Mouse (Mus musculus): ENCODE measurements around the gene Slc22a21. TPM values are rescaled to one million over a fixed set of nuclear protein-coding genes. Genes with fewer than 3 reads are reported as not detected.

Slc22a21 gene
- polyA plus RNA-seq, 1 experiment from 2014 or later = 2.7 TPM

DNA sequence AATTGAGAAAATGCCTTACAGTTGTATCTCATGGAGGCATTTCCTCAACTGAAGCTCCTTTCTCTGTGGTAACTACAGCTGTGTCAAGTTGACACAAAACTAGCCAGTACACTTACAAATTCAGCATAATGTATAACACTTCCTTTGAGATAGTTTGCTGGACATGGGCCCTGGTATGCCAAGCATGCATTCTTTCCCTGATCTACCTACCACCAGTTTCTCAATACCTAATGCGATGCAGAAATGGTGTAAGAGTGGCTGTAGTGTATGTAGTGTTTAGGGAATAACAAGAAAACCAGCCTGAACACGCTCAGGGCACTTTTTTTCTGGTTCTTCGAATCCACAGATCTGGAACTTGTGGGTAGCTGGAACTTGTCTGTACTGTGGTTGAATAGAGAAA lies 51.5 kb downstream of the Slc22a21 start:
- no peak for ATAC-seq (ENCODE audit: low FRiP score)
- WGBS = 78% methylated on average over 3 of the region's 3 CpGs

DNA sequence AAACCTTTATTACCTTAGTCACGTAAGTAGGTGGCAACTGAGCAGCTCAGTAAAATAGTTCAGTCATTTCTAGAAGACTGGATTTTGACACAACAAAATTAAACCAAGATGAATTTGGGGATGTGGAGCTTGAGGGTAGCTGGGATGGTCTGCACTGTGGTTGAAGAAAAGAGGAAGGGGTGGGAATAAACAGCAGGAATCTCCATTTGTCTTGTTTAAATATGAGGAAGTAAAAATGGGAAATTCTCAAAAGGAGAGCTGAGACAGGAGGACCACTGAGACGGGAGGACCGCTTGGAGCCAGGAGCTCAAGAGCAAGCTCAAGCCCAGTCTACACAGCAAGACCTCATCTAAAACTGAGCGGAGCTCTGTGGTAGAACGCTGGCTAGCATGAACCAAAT lies 53.8 kb downstream of the Slc22a21 start:
- Histone ChIP-seq H3K9ac (no peak overlapping the region), H3K4me3 (replicated peaks) (no peak overlapping the region), H3K27me3 (no peaks in the 10 kb centered on the region), H3K9me3 (0 out of 2 replicates have a peak, but pooled peaks cover 4% of the 10 kb centered on the region), H3K4me1 (no peaks in the 10 kb centered on the region), H3K36me3 (replicated peaks) (no peaks in the 10 kb centered on the region), H3K27ac (no peak overlapping the region), H3K4me2 (no peak overlapping the region)
- 97% methylated on average over 5 of the region's 5 CpGs for WGBS
- no peak for ATAC-seq (ENCODE audit: low FRiP score)

More for the DNA sequence above, 51.5 kb downstream of the Slc22a21 start:
- Histone ChIP-seq H3K4me1 (no peaks in the 10 kb centered on the region), H3K9me3 (0 out of 2 replicates have a peak, but pooled peaks cover 4% of the 10 kb centered on the region), H3K4me2 (no peak overlapping the region), H3K36me3 (replicated peaks) (no peaks in the 10 kb centered on the region), H3K27ac (no peak overlapping the region), H3K9ac (no peak overlapping the region), H3K27me3 (no peaks in the 10 kb centered on the region), H3K4me3 (replicated peaks) (no peak overlapping the region)

DNA sequence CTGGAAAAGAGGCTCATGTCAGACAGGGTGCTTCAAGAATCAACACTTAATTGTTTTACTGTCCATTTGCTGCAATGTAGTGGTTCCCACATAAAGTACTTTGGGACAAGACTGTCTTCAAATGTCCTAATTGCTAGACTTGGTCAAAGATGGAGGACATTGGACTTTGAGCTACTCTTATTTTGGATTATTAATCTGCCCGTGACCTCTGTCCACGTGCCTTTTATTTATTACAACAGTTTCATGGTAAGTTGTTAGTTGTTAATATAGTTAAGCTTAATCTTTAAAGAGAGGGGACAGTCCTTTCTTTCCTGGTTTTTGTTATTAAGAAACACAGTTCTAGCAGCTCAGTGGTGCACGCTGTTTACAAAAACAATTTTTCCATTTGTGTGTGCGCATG lies 61.3 kb downstream of the Slc22a21 start:
- H3K9me3 ChIP-seq = no peaks in the 10 kb centered on the region
- H3K9ac ChIP-seq = no peak overlapping the region
- H3K36me3 ChIP-seq (replicated peaks) = no peaks in the 10 kb centered on the region
- no peak for ATAC-seq (ENCODE audit: low FRiP score)
- WGBS = 90% methylated on average over 4 of the region's 4 CpGs
- no peak overlapping the region for H3K4me2 ChIP-seq
- no peaks in the 10 kb centered on the region for H3K4me1 ChIP-seq
- H3K27ac ChIP-seq = no peak overlapping the region
- H3K27me3 ChIP-seq = no peaks in the 10 kb centered on the region
- no peak overlapping the region for H3K4me3 ChIP-seq (replicated peaks)

DNA sequence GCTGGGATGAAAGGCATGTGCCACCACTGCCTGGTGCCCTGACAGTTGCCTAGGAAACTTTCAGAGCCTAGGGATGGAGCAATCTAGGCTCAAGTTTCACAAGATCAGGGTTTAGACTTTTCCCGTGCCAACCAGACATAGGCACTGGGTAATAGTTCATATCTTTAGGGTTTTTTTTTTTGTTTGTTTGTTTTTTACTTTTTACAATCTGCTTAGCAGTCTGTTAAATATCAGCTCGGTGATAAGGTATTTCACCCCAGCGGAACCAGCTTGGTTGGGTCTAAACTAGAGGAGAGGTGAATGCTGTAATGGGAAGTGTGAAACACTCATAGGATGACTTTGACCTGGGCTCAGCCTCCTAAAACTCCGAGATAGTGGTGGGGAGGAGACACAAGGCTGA lies 69.1 kb downstream of the Slc22a21 start:
- no peak overlapping the region for H3K27ac ChIP-seq
- H3K9ac ChIP-seq = no peak overlapping the region
- no peaks in the 10 kb centered on the region for H3K27me3 ChIP-seq
- H3K4me2 ChIP-seq = no peak overlapping the region
- H3K36me3 ChIP-seq (replicated peaks) = no peaks in the 10 kb centered on the region
- no peaks in the 10 kb centered on the region for H3K9me3 ChIP-seq
- H3K4me3 ChIP-seq (replicated peaks) = no peak overlapping the region
- no peaks in the 10 kb centered on the region for H3K4me1 ChIP-seq
- ATAC-seq (ENCODE audit: low FRiP score) = no peak
- WGBS = 86% methylated on average over 4 of the region's 4 CpGs

DNA sequence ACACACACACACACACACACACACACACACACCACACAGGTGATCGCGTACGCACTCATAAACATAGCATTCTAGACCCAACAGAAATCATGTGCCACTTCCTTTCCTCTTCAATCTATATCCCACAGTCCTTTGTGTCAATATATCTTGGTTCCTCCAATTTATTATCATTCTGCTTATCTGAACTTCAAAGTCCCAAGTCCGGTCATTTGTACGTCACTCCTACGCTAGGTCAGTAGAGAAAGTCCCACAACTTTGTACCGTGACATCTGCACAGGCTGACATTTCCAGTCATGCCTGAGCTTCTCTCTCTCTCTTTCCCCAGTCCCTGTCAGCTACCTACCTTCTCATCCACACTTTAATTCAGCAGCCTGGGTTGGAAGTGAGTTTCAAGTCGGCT lies 71.4 kb downstream of the Slc22a21 start:
- H3K36me3 ChIP-seq (replicated peaks) = no peaks in the 10 kb centered on the region
- no peak overlapping the region for H3K4me3 ChIP-seq (replicated peaks)
- no peak overlapping the region for H3K4me2 ChIP-seq
- no peak overlapping the region for H3K27ac ChIP-seq
- no peak for ATAC-seq (ENCODE audit: low FRiP score)
- no peaks in the 10 kb centered on the region for H3K9me3 ChIP-seq
- H3K4me1 ChIP-seq = no peaks in the 10 kb centered on the region
- H3K9ac ChIP-seq = no peak overlapping the region
- H3K27me3 ChIP-seq = no peaks in the 10 kb centered on the region
- WGBS = 94% methylated on average over 8 of the region's 8 CpGs

DNA sequence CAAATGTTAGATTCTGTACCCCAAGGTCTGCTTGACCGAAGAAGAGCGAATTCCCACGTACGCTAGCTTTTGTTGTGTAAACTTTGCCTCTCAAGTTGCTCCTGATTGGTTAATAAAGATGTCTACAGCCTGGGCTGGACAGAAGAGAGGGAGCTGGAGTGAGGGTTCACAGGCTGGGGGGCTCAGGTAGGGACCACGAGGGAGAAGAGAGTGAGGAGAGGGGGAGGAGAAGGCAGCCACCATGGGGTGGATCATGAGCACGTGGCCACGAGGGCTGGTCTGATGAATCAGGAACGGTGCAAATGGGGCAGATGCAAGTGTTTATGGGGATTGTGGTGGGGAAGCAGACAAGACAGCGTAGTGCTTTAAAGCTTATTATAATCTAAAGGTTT lies 75.6 kb downstream of the Slc22a21 start:
- no peak for ATAC-seq (ENCODE audit: low FRiP score)
- 84% methylated on average over 9 of the region's 9 CpGs for WGBS
- H3K36me3 ChIP-seq (replicated peaks) = no peaks in the 10 kb centered on the region
- no peak overlapping the region for H3K9ac ChIP-seq
- no peaks in the 10 kb centered on the region for H3K27me3 ChIP-seq
- no peak overlapping the region for H3K4me3 ChIP-seq (replicated peaks)
- no peak overlapping the region for H3K4me2 ChIP-seq
- H3K27ac ChIP-seq = no peak overlapping the region
- H3K9me3 ChIP-seq = no peaks in the 10 kb centered on the region
- H3K4me1 ChIP-seq = no peaks in the 10 kb centered on the region

DNA sequence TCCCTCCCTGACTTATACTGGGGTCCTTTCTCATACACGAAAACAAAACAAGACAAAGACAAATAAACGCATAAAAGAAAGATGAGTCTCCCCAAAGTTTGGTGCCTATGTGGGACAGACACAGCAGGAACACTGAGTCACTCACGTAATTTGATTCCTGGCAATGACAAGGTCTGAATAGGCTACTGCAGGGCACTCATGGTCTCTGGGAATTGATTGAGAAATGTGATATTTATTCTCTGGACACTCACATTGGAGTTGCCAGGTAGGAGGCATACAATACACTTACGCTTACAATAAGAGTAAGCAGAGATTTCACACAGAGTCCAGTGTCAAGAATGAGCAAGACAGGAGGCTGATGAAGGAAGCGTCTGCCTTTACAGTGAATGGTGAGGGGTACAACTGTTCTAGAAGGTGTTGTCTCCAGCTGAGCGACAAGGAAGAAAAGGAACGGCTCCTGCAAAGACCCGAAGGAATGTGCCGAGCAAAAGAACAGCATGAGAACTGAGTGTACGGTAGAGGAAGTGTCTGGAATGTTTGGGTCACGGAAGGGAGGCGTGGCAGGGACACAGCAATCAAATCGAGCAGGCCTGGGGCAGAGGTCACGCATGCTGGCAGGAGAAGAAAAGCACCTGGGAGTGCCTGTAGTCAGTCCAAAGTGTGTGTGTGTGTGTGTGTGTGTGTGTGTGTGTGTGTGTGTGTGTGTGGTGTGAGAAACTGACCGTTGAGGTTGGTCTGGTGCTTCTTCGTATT lies 76.2 kb downstream of the Slc22a21 start:
- WGBS = 57% methylated on average over 16 of the region's 16 CpGs
- Histone ChIP-seq H3K4me1 (no peaks in the 10 kb centered on the region), H3K9ac (no peak overlapping the region), H3K9me3 (no peaks in the 10 kb centered on the region), H3K27me3 (no peaks in the 10 kb centered on the region), H3K4me3 (replicated peaks) (no peak overlapping the region), H3K36me3 (replicated peaks) (no peaks in the 10 kb centered on the region), H3K4me2 (no peak overlapping the region), H3K27ac (no peak overlapping the region)
- no peak for ATAC-seq (ENCODE audit: low FRiP score)

DNA sequence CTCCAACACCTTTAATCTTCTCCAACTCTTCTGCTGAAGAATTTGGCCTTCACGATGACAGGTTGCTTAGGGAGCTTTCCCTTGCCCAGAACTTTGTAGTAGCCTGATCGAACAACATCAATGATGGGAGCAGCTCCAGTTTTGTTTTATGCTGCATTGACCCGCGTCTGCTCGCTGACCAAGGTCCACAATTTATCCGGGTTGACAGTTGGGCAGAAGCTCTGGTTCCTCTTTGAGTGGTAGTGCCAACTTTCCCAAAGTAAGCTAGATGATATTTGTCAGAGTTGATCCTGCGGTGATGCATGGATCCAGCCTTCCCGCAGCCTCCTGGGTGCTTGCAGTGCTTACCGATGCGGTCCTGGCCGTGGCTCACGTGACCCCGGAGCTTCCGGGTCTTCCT lies 77.4 kb downstream of the Slc22a21 start:
- 93% methylated on average over 14 of the region's 14 CpGs for WGBS
- Histone ChIP-seq H3K4me2 (no peak overlapping the region), H3K9ac (no peak overlapping the region), H3K36me3 (replicated peaks) (no peaks in the 10 kb centered on the region), H3K9me3 (no peaks in the 10 kb centered on the region), H3K27me3 (no peaks in the 10 kb centered on the region), H3K4me3 (replicated peaks) (no peak overlapping the region), H3K4me1 (no peaks in the 10 kb centered on the region), H3K27ac (no peak overlapping the region)
- no peak for ATAC-seq (ENCODE audit: low FRiP score)

DNA sequence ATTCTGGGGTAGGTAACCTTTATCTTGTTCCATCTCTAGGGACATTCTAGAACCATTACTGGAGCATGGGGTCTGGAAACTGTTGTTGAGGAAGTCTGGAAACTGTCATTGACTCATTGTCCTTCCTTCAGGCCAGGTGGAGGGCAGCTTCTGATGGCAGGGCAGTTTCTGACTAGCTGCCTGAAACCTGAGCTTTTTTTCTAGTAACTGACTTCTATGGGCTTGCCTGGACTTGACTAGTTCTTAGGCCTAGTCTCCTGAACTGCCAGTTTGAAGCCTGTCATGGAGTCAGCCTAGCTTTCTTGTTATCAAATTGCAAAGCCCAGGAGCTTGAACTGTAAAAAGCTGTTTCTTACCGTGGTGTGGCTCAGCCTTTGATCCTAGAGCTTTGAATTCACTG lies 79.1 kb downstream of the Slc22a21 start:
- Histone ChIP-seq H3K4me1 (no peaks in the 10 kb centered on the region), H3K9ac (no peak overlapping the region), H3K27ac (no peak overlapping the region), H3K27me3 (no peaks in the 10 kb centered on the region), H3K4me2 (no peak overlapping the region), H3K9me3 (no peaks in the 10 kb centered on the region), H3K4me3 (replicated peaks) (no peak overlapping the region), H3K36me3 (replicated peaks) (no peaks in the 10 kb centered on the region)
- ATAC-seq (ENCODE audit: low FRiP score) = no peak
- 62% methylated on average over 1 of the region's 1 CpGs for WGBS

DNA sequence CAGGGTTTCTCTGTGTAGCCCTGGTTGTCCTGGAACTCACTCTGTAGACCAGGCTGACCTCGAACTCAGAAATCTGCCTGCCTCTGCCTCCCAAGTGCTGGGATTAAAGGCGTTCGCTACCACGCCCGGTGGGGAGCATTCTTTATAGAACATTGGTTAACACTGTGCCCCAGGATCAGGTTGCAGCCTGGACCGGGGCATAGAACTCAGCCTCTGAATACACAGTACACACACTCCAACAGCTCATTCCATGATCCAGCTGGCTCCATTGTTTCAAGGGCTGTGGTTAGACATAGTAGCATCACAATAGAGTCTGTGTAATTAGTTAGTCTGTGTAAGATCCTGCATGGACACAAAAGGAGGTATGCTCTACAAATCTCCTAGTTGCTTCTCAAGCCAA lies 80.2 kb downstream of the Slc22a21 start:
- WGBS = 80% methylated on average over 6 of the region's 6 CpGs

More for the DNA sequence above, 80.2 kb downstream of the Slc22a21 start:
- no peak overlapping the region for H3K9ac ChIP-seq
- no peak overlapping the region for H3K4me3 ChIP-seq (replicated peaks)
- H3K9me3 ChIP-seq = no peaks in the 10 kb centered on the region
- no peaks in the 10 kb centered on the region for H3K36me3 ChIP-seq (replicated peaks)
- H3K4me2 ChIP-seq = no peak overlapping the region
- ATAC-seq (ENCODE audit: low FRiP score) = no peak
- H3K4me1 ChIP-seq = no peaks in the 10 kb centered on the region
- H3K27ac ChIP-seq = no peak overlapping the region
- no peaks in the 10 kb centered on the region for H3K27me3 ChIP-seq

Other genes with a start within 250 kb of the Slc22a21 start
- gene Irf1, start 210.3 kb downstream of the Slc22a21 start, polyA plus RNA-seq (2016; fragmentation: Nextera tagmentation; extraction: Ambion mirVana) = 3.6 and 3.9 TPM in 2 replicates
- not detected in 2 replicates for gene Gm17334, start 207.1 kb downstream of the Slc22a21 start, polyA plus RNA-seq (2016; fragmentation: Nextera tagmentation; extraction: Ambion mirVana)
- gene Gm12216, start 121.1 kb downstream of the Slc22a21 start, polyA plus RNA-seq (2016; fragmentation: Nextera tagmentation; extraction: Ambion mirVana) = 0.36 TPM in 1 of 2 replicates, not detected in the other
- 7.8 and 7.9 TPM in 2 replicates for gene Slc22a5, start 88.7 kb downstream of the Slc22a21 start, polyA plus RNA-seq (2016; fragmentation: Nextera tagmentation; extraction: Ambion mirVana)
- 0.92 and 1.6 TPM in 2 replicates for gene Slc22a4, start 47.8 kb upstream of the Slc22a21 start, polyA plus RNA-seq (2016; fragmentation: Nextera tagmentation; extraction: Ambion mirVana)
- 38.2 and 43.8 TPM in 2 replicates for gene Pdlim4, start 88.7 kb upstream of the Slc22a21 start, polyA plus RNA-seq (2016; fragmentation: Nextera tagmentation; extraction: Ambion mirVana)
- 10.5 and 12.7 TPM in 2 replicates for gene P4ha2, start 119.8 kb upstream of the Slc22a21 start, polyA plus RNA-seq (2016; fragmentation: Nextera tagmentation; extraction: Ambion mirVana)

All from forebrain, embryonic 12.5 days (tissue).